In the genomic region with DNA sequence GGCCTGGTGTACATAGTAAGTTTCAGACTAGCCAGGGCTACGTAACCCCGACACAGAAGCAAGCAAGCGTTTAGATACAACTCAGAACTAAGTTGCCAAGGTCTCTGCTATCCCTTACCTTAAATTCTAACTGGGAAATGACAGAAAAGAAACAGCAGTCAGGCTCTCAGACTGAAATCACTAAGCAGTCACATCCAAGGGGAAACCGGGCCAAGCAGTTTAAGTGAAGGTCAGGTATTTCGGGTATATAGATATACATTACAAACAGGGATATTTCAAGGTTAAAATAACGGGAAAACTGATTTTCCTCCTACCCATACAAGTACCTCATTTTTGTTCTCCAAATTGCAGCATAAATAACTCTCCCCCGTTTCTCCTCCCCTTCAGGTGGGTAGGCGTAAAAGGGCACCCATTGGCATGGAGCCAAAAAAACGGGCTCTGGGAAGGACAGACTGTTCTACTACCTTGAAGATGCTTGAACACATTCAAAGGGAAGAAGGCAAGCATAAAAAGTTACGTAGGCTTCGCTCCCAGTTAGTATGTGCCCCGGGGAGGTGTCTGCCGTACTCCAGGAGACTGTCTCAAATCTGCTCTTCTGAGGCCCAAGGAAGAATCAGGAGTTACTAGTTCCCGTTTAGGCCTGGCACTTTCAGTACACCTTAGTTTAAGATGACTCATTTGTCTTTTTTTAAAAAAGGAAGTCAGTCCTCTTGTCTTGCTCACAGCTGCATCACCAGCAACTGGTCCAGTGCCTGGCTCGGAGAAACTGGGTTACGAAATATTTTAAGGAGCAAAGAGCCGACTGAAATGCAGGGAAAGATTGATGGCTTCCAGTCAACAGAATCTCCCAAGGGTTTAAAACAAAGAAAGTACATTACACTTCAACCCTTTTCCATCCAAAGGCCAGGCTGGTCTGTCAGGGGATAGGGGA, we compare ENCODE assay signal across 8 mouse cellular contexts. TPM values are rescaled to one million over a fixed set of nuclear protein-coding genes. Genes with fewer than 3 reads are reported as not detected.
A peak's percentile ranks its signal among the peaks of the same experiment; 100 is the strongest.
DNase-seq lines count a peak whose midpoint lies in the region; ATAC-seq and TF ChIP-seq lines count a peak whose summit lies in the region.

No protein-coding gene starts in this region.

- TF ChIP-seq CTCF in cortical plate, adult 2 months (IDR thresholded peaks at IDR 0.05; ENCODE audit: extremely low read depth, insufficient read depth, low read length), result no peak
- TF ChIP-seq CTCF in testis, adult 2 months (IDR thresholded peaks at IDR 0.05; ENCODE audit: control insufficient read depth, insufficient read depth, insufficient replicate concordance, low read depth, low read length), result no peak

- 55% methylated on average over 17 of the region's 17 CpGs for WGBS in limb, embryonic 15.5 days

- ATAC-seq in limb, embryonic 15.5 days (ENCODE audit: insufficient number of reproducible peaks, low FRiP score, low TSS enrichment, low read depth), result no peak

- H3K27ac ChIP-seq in cortical plate, adult 2 months (ENCODE audit: insufficient read depth, low read length), result peak overlapping the region; percentile 76
- peak overlapping the region; percentile 38; the same call in 1 of the 2 replicates for H3K27ac ChIP-seq in limb, embryonic 15.5 days
- H3K27ac ChIP-seq in testis, adult 2 months (ENCODE audit: control insufficient read depth, insufficient read depth, low read depth, low read length), result no peak overlapping the region

- no peak for TF ChIP-seq POLR2A in cortical plate, adult 2 months (IDR thresholded peaks at IDR 0.05; ENCODE audit: extremely low read depth, insufficient read depth, low read length)
- TF ChIP-seq POLR2A in testis, adult 2 months (IDR thresholded peaks at IDR 0.05; ENCODE audit: control insufficient read depth, low read depth, low read length), result no peak

- H3K9ac ChIP-seq in limb, embryonic 15.5 days, result peak overlapping the region; percentile 63

- no peaks in the 10 kb centered on the region for H3K27me3 ChIP-seq in limb, embryonic 15.5 days
- H3K27me3 ChIP-seq in testis, adult 2 months (ENCODE audit: control insufficient read depth, insufficient read depth, low read length), result no peaks in the 10 kb centered on the region

- DNase-seq in thymus, postnatal 4 days, result peak; percentile 10
- no peak for DNase-seq in thymus, postnatal 14 days
- peak; percentile 55 for DNase-seq in heart, adult 8-10 months (ENCODE audit: low spot score)
- peak; percentile 66 for DNase-seq in kidney, adult 18-20 months
- DNase-seq in monocyte, adult 2 months (ENCODE audit: low read depth in 1 of 2, low spot score in 2 of 2), result peak; percentile 10 to 14

- peak overlapping the region; percentile 88 for H3K4me3 ChIP-seq in cortical plate, adult 2 months (ENCODE audit: insufficient read depth, low read length)
- peak overlapping the region; percentile 82 for H3K4me3 ChIP-seq in limb, embryonic 15.5 days
- peak overlapping the region; percentile 78 for H3K4me3 ChIP-seq in testis, adult 2 months (ENCODE audit: control insufficient read depth, low read depth, low read length)

- peak overlapping the region; percentile 92 for H3K4me2 ChIP-seq in limb, embryonic 15.5 days

- no peaks in the 10 kb centered on the region for H3K9me3 ChIP-seq in limb, embryonic 15.5 days

- peaks cover 2% of the 10 kb centered on the region; the same call in 1 of the 2 replicates for H3K4me1 ChIP-seq in cortical plate, adult 2 months (ENCODE audit: control insufficient read depth, insufficient read depth, low read length)
- peaks cover 21% of the 10 kb centered on the region for H3K4me1 ChIP-seq in limb, embryonic 15.5 days
- H3K4me1 ChIP-seq in testis, adult 2 months (ENCODE audit: control insufficient read depth, insufficient read depth, low read length), result peaks cover 5% of the 10 kb centered on the region

- H3K36me3 ChIP-seq in limb, embryonic 15.5 days, result no peaks in the 10 kb centered on the region
- H3K36me3 ChIP-seq in testis, adult 2 months (ENCODE audit: control insufficient read depth, insufficient read depth, low read length), result no peaks in the 10 kb centered on the region

RNA-seq across cellular contexts. Expression of gene Got2, which starts 1.4 kb away (rescaled TPM):
- 217 and 230 TPM in 2 replicates for polyA plus RNA-seq in cortical plate, adult 2 months (2012; rRNA removed)
- total RNA-seq in heart, adult 8-10 months (2022), result 100 to 1,000 TPM; 775 to 831 (median 786) TPM
- polyA plus RNA-seq in limb, embryonic 15.5 days (2015; fragmentation: Nextera tagmentation; extraction: Ambion mirVana), result 129 and 131 TPM in 2 replicates
- polyA plus RNA-seq in testis, adult 2 months (2012; rRNA removed), result 8.7 and 15.7 TPM in 2 replicates

RNA-seq across cellular contexts. Expression of gene Slc38a7, which starts 33.6 kb away (rescaled TPM):
- 29.5 and 30.1 TPM in 2 replicates for polyA plus RNA-seq in cortical plate, adult 2 months (2012; rRNA removed)
- 10 to 100 TPM; 11.2 to 13.5 (median 12.4) TPM for total RNA-seq in heart, adult 8-10 months (2022)
- 16.2 and 16.3 TPM in 2 replicates for polyA plus RNA-seq in limb, embryonic 15.5 days (2015; fragmentation: Nextera tagmentation; extraction: Ambion mirVana)
- 2.9 and 3.4 TPM in 2 replicates for polyA plus RNA-seq in testis, adult 2 months (2012; rRNA removed)
